Mouse (Mus musculus): ENCODE data around the gene Gm17359. TPM values are rescaled to one million over a fixed set of nuclear protein-coding genes. Genes with fewer than 3 reads are reported as not detected.
"Not testable (repeated sequence)": the region's sequence is repeated elsewhere in the genome, so short reads cannot be mapped to it uniquely, and the experiment has no call there.

Gm17359 gene
- total RNA-seq, 2 experiments from 2014 or later = not detected

DNA sequence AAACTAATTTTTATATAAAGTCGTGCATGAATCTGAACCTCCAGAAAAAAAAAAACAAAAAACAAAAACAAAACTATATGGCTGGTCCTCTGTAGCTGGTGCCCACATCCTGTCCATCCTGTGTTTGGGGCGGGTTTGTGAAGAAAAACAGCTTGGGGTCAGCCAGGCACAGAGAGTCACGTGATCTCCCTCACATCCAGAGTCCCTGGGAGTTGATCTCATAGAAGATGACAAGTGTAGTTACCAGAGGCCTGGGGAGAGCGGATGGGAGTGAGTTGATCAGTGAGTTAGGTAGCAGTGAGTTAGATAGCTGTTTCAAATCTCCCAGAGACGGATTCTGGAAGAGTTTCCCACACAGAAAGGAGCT, 74.2 kb downstream of the Gm17359 start:
- ATAC-seq (ENCODE audit: poor library complexity, severe bottlenecking) = 0 out of 2 replicates have a peak, but pooled peaks have one; percentile 33

- no peak for ATAC-seq (ENCODE audit: poor library complexity, severe bottlenecking)
Observed at GRCm38 (mm10) chr3:79411666-79412065, 75.2 kb downstream of the Gm17359 start.

DNA sequence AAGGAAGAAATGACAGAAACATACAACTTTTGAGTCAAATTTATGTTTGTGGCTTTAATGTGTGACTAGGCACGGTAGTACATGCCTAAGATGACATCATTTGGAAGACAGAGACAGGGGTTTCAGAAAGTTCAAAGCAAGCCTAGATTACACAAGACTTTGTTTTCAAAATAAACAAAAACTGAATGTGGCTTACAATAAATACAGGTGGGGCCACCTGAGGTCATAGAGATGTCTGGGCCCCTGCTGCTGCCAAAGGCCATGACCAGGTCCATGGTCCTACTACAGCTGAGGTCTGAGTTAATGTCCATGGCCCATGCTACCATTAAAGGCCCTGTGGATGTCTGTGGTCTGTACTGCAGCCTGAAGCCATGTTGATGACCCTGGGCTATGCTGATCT, 77.0 kb downstream of the Gm17359 start:
- ATAC-seq (ENCODE audit: poor library complexity, severe bottlenecking) = no peak

DNA sequence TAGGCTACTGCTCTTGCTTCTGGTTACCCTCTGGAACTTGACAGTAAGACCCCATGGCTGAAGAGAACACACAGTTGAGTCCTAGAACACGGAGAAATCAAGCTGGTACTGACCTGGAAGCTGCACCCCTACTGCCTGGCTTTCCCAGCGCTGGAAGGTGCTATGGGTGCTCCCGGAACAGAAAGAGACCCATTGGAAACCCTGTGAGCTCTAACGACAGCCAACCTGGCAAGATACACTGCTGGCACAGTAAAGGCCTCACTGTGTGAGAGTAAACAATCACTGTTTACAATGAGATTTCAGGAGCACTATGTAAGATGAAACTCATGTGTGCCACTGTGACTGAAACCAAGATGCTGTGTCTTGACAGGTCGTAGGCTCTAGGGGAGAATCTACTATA, 78.6 kb downstream of the Gm17359 start:
- ATAC-seq (ENCODE audit: poor library complexity, severe bottlenecking) = no peak

GRCm38 (mm10) chr3:79415929-79416328, 79.5 kb downstream of the Gm17359 start:
- no peak for ATAC-seq (ENCODE audit: poor library complexity, severe bottlenecking)

DNA sequence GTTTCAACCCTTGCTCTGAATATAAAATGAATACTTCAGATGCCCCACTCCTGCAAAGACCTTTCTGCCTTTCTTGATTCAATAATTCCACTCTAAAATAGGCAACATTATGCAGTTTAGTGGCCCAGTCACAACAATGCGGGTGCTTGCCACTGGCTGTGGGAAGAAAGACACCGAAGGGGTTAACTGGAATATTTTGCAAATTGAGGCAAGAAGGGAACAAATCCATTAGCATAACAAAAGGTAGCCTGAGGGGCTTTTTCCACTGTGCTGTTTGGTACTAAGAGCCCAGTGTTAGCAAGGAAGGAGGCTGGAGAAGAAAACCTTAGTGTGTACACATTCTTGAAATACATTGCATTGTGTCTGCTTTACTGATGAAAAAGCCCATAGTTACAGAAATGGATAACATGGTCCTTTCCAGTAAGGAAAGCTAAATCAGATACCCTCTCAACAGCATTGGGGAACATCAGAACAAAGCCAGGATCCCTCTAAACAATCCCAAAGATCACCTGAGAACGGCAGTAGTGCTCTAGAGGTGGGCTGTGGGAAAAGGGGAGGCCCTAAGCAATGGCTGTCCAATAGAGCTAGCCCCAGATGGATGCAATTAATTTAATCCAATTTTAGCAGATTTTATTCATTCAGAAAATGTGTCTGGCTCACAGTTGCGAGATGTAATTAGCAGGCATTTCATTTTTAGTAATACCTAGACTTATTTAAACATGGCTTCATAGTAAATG, 80.7 kb downstream of the Gm17359 start:
- ATAC-seq (ENCODE audit: poor library complexity, severe bottlenecking) = no peak

GRCm38 (mm10) chr3:79418921-79419320, 82.5 kb downstream of the Gm17359 start:
- ATAC-seq (ENCODE audit: poor library complexity, severe bottlenecking) = no peak

- no peak for ATAC-seq (ENCODE audit: poor library complexity, severe bottlenecking)
Observed at GRCm38 (mm10) chr3:79425441-79425840, 89.0 kb downstream of the Gm17359 start.

GRCm38 (mm10) chr3:79433593-79433992, 97.1 kb downstream of the Gm17359 start:
- ATAC-seq (ENCODE audit: poor library complexity, severe bottlenecking) = no peak

GRCm38 (mm10) chr3:79434436-79434835, 98.0 kb downstream of the Gm17359 start:
- no peak for ATAC-seq (ENCODE audit: poor library complexity, severe bottlenecking)

DNA sequence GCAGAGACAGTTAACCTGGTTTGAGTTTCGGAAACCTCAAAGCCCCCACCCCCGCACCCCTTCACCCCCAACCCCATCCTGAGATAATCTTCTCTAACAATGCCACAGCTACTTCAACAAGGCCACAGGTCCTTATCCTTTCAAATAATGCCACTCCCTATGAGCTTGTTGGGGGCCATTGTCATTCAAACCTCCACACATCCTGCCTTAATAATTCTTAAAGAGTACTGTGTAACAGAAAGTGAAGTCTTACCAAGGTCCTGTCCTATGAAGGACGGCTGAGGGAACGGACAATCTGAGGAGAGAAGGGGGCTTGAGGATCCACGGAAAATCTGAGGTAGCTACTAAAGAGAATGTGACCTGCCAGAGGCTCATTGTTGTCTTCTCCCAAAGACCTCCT, 98.5 kb downstream of the Gm17359 start:
- ATAC-seq (ENCODE audit: poor library complexity, severe bottlenecking) = no peak

DNA sequence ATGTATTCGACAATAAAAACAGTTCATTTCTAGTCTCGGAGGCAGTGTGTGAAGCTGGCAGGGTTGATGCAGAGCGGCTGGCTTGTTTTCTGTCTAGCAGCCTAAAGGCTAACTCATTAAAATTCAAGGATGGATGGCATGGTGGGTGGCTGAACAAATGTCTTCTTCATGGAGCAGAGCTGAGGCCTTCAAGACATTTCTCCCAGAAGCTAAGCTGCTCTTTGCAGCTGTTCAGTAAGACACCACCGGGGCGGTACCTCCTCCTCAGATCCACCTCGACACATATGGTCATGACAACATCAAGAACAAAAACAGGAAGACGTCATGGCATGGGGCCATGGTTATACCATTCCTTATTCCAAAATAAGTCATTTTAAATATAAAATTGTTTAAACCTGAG, 99.7 kb downstream of the Gm17359 start:
- no peak for ATAC-seq (ENCODE audit: poor library complexity, severe bottlenecking)

DNA sequence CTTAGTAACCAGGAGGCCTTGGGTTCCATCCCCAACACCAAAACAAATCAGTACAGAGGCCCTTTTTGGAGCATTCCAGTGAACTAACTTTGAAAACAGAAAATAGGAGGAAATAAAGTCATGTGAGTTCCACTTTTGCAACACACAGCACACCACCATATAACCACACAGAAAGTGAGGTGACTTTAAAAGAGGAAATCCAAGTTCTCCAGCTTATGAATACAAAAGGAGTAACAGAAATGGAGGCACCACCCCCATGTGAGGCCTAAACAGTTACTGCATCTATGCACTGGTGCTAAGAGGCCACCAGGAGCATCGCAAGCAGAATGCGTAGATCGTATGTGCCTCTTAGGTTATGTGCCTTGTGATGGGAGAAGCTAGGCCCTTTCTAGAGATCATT, 101.8 kb downstream of the Gm17359 start:
- ATAC-seq (ENCODE audit: poor library complexity, severe bottlenecking) = peak; percentile 97

GRCm38 (mm10) chr3:79440976-79441491, 104.6 kb downstream of the Gm17359 start:
- no peak for ATAC-seq (ENCODE audit: poor library complexity, severe bottlenecking)

DNA sequence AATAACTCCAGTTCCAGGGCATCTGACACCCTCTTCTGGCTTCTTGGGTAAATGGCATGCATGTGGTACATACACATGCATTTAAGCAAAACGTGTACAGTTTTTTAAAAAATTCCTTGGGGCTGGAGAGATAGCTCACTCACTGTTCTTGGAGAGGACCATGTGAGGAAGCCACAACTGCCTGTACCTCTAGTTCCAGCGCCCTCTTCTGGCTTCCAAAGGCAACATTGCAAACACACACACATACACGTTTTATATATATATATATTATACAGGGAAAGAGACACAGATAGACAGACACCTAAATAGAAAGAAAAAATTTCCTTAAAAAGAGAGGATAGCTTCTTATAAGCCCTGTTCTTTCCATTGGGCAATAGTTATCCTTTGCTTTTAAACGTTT, 107.4 kb downstream of the Gm17359 start:
- ATAC-seq (ENCODE audit: poor library complexity, severe bottlenecking) = no peak

GRCm38 (mm10) chr3:79445041-79445440, 108.6 kb downstream of the Gm17359 start:
- no peak for ATAC-seq (ENCODE audit: poor library complexity, severe bottlenecking)

GRCm38 (mm10) chr3:79446124-79446523, 109.7 kb downstream of the Gm17359 start:
- ATAC-seq (ENCODE audit: poor library complexity, severe bottlenecking) = no peak

DNA sequence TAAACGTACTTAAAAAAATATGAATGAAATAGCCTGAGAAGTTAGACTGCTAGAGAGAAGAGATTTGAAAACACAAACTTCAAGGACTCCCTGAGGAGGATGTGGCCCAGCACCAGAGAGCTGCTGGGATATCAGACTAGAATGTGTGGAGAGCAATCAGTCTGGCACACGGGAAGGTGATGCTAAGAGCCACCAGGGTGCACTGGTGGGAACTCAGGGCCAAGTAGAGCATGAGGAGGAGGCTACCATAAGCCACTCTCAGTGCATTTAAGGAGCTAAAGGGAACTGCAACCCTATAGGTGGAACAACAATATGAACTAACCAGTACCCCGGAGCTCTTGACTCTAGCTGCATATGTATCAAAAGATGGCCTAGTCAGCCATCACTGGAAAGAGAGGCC, 110.2 kb downstream of the Gm17359 start:
- not testable (repeated sequence) for ATAC-seq (ENCODE audit: poor library complexity, severe bottlenecking)

- no peak for ATAC-seq (ENCODE audit: poor library complexity, severe bottlenecking)
Observed at GRCm38 (mm10) chr3:79448421-79448820, 112.0 kb downstream of the Gm17359 start.

DNA sequence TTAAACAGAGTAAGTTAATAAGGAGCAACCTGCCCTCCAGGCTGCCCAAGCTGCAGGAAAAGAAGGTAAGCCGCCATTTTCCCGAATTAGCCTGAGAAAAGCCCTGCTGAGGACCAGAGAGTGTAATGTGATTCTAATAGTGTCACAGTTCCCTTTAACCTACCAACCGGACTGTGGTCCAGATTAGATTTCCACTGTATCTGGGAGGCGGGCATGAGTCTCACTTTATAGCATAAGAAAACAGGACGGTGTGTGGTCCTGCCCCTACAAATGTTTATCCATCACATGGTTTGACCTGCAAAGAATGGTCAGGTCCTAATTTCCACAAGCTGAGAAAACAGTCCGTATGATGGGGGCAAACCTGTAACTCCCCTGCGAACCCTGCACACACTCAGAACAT, 112.9 kb downstream of the Gm17359 start:
- ATAC-seq (ENCODE audit: poor library complexity, severe bottlenecking) = no peak

- ATAC-seq (ENCODE audit: poor library complexity, severe bottlenecking) = no peak
Observed at GRCm38 (mm10) chr3:79452696-79453263, 116.3 kb downstream of the Gm17359 start.

- ATAC-seq (ENCODE audit: poor library complexity, severe bottlenecking) = no peak
Observed at GRCm38 (mm10) chr3:79455761-79456160, 119.3 kb downstream of the Gm17359 start.

Measured in megakaryocyte, adult 5-6 weeks (primary cell).